Comparison of ENCODE assay signal across 9 mouse cellular contexts in genomic region chr9:21309150-21309741, GRCm38 (mm10). TPM values are rescaled to one million over a fixed set of nuclear protein-coding genes. Genes with fewer than 3 reads are reported as not detected.
DNase-seq lines count a peak whose midpoint lies in the region; ATAC-seq and TF ChIP-seq lines count a peak whose summit lies in the region.
"Had no signal": no experiment of that assay in that cellular context is flagged by ENCODE, and none has a peak within 500 bp of the region (broad histone marks: within the 10 kb centered on the region; RNA-seq: fewer than 3 reads in every experiment).

No protein-coding gene starts in this region.

- ATAC-seq in kidney, postnatal 0 days (replicated peaks; ENCODE audit: low FRiP score, low read depth): peak; percentile 74

- peak overlapping the region; percentile 37; the same call in 1 of the 2 replicates for H3K4me2 ChIP-seq in kidney, postnatal 0 days (ENCODE audit: low read length)
- H3K4me2 ChIP-seq: embryonic facial prominence, embryonic 15.5 days had no signal

- H3K27me3 ChIP-seq in testis, adult 2 months (ENCODE audit: control insufficient read depth, insufficient read depth, low read length): no peaks in the 10 kb centered on the region
- no peaks in the 10 kb centered on the region for H3K27me3 ChIP-seq in kidney, postnatal 0 days (ENCODE audit: insufficient read depth, low read length)
- no peaks in the 10 kb centered on the region for H3K27me3 ChIP-seq in splenic B cell, adult 2 months (ENCODE audit: control insufficient read depth, insufficient read depth, low read length, poor library complexity, severe bottlenecking)
- peaks cover 28% of the 10 kb centered on the region for H3K27me3 ChIP-seq in midbrain, embryonic 10.5 days (ENCODE audit: low read depth, poor library complexity, severe bottlenecking)

- no peaks in the 10 kb centered on the region for H3K9me3 ChIP-seq in kidney, postnatal 0 days (replicated peaks; ENCODE audit: low read length)
- H3K9me3 ChIP-seq in midbrain, embryonic 10.5 days (replicated peaks): no peaks in the 10 kb centered on the region
- H3K9me3 ChIP-seq: embryonic facial prominence, embryonic 15.5 days had no signal

- H3K4me3 ChIP-seq in testis, adult 2 months (ENCODE audit: control insufficient read depth, low read depth, low read length): peak overlapping the region; percentile 35
- no peak overlapping the region for H3K4me3 ChIP-seq in kidney, postnatal 0 days (replicated peaks; ENCODE audit: low read depth, low read length)
- H3K4me3 ChIP-seq in midbrain, embryonic 10.5 days: no peak overlapping the region
- H3K4me3 ChIP-seq: embryonic facial prominence, embryonic 15.5 days; left cerebral cortex, adult 2 months had no signal

- TF ChIP-seq CTCF in testis, adult 2 months (IDR thresholded peaks at IDR 0.05; ENCODE audit: control insufficient read depth, insufficient read depth, insufficient replicate concordance, low read depth, low read length): no peak
- no peak for TF ChIP-seq CTCF in kidney, postnatal 0 days (IDR thresholded peaks at IDR 0.05; ENCODE audit: low read depth)

- no peaks in the 10 kb centered on the region for H3K36me3 ChIP-seq in testis, adult 2 months (ENCODE audit: control insufficient read depth, insufficient read depth, low read length)
- no peaks in the 10 kb centered on the region for H3K36me3 ChIP-seq in kidney, postnatal 0 days (ENCODE audit: insufficient read depth, low read length)
- no peaks in the 10 kb centered on the region for H3K36me3 ChIP-seq in splenic B cell, adult 2 months (ENCODE audit: control insufficient read depth, insufficient read depth, low read length, poor library complexity, severe bottlenecking)
- no peaks in the 10 kb centered on the region for H3K36me3 ChIP-seq in midbrain, embryonic 10.5 days
- H3K36me3 ChIP-seq: embryonic facial prominence, embryonic 15.5 days had no signal

- TF ChIP-seq POLR2A in testis, adult 2 months (IDR thresholded peaks at IDR 0.05; ENCODE audit: control insufficient read depth, low read depth, low read length): no peak

- peaks cover 19% of the 10 kb centered on the region for H3K4me1 ChIP-seq in testis, adult 2 months (ENCODE audit: control insufficient read depth, insufficient read depth, low read length)
- no peaks in the 10 kb centered on the region for H3K4me1 ChIP-seq in kidney, postnatal 0 days (replicated peaks; ENCODE audit: insufficient read depth, low read length)
- H3K4me1 ChIP-seq in midbrain, embryonic 10.5 days: peaks cover 5% of the 10 kb centered on the region; the same call in 1 of the 2 replicates

- DNase-seq in testis, postnatal 10 days (ENCODE audit: low spot score): no peak
- peak; percentile 49 for DNase-seq in T-cell, adult 2 months (ENCODE audit: low spot score)
- no peak for DNase-seq in kidney, postnatal 0 days (ENCODE audit: low spot score)
- peak; percentile 94 for DNase-seq in splenic B cell, adult 2 months (ENCODE audit: low read depth, low spot score)
- no peak for DNase-seq in midbrain, embryonic 10.5 days (ENCODE audit: low spot score)
- no peak for DNase-seq in cerebellum, adult 9-11 months

- peak overlapping the region; percentile 55 for H3K27ac ChIP-seq in testis, adult 2 months (ENCODE audit: control insufficient read depth, insufficient read depth, low read depth, low read length)
- peak overlapping the region; percentile 36; the same call in 1 of the 2 replicates for H3K27ac ChIP-seq in kidney, postnatal 0 days
- H3K27ac ChIP-seq in midbrain, embryonic 10.5 days (replicated peaks): no peak overlapping the region
- H3K27ac ChIP-seq: embryonic facial prominence, embryonic 15.5 days; left cerebral cortex, adult 2 months had no signal

- no peak overlapping the region for H3K9ac ChIP-seq in kidney, postnatal 0 days (ENCODE audit: low read depth, low read length)
- H3K9ac ChIP-seq: embryonic facial prominence, embryonic 15.5 days had no signal

- WGBS in kidney, postnatal 0 days: 43% methylated on average over 15 of the region's 15 CpGs
- 74% methylated on average over 15 of the region's 15 CpGs for WGBS in midbrain, embryonic 10.5 days

RNA-seq across cellular contexts. Expression of gene Ap1m2, which starts 2.9 kb away (rescaled TPM):
- 3.0 and 3.8 TPM in 2 replicates for polyA plus RNA-seq in testis, adult 2 months (2012; rRNA removed)
- polyA plus RNA-seq in kidney, postnatal 0 days (2015; fragmentation: Nextera tagmentation; extraction: Ambion mirVana): 57.3 and 63.0 TPM in 2 replicates
- polyA plus RNA-seq in midbrain, embryonic 10.5 days (2016; fragmentation: Nextera tagmentation; extraction: Ambion mirVana): 1.1 and 2.9 TPM in 2 replicates

RNA-seq across cellular contexts. Expression of gene Slc44a2, which starts 11.3 kb away (rescaled TPM):
- polyA plus RNA-seq in testis, adult 2 months (2012; rRNA removed): 35.1 and 47.1 TPM in 2 replicates
- polyA plus RNA-seq in kidney, postnatal 0 days (2015; fragmentation: Nextera tagmentation; extraction: Ambion mirVana): 76.5 and 80.5 TPM in 2 replicates
- 65.8 and 72.2 TPM in 2 replicates for polyA plus RNA-seq in midbrain, embryonic 10.5 days (2016; fragmentation: Nextera tagmentation; extraction: Ambion mirVana)

RNA-seq across cellular contexts. Expression of gene Cdkn2d, which starts 18.0 kb away (rescaled TPM):
- 98.6 and 107 TPM in 2 replicates for polyA plus RNA-seq in testis, adult 2 months (2012; rRNA removed)
- polyA plus RNA-seq in kidney, postnatal 0 days (2015; fragmentation: Nextera tagmentation; extraction: Ambion mirVana): 31.4 and 37.8 TPM in 2 replicates
- polyA plus RNA-seq in midbrain, embryonic 10.5 days (2016; fragmentation: Nextera tagmentation; extraction: Ambion mirVana): 51.4 and 61.3 TPM in 2 replicates

RNA-seq across cellular contexts. Expression of gene Kri1, which starts 21.5 kb away (rescaled TPM):
- polyA plus RNA-seq in testis, adult 2 months (2012; rRNA removed): 35.0 and 36.9 TPM in 2 replicates
- polyA plus RNA-seq in kidney, postnatal 0 days (2015; fragmentation: Nextera tagmentation; extraction: Ambion mirVana): 8.7 and 10.6 TPM in 2 replicates
- polyA plus RNA-seq in midbrain, embryonic 10.5 days (2016; fragmentation: Nextera tagmentation; extraction: Ambion mirVana): 16.2 and 21.0 TPM in 2 replicates

RNA-seq across cellular contexts. Expression of gene Atg4d, which starts 44.2 kb away (rescaled TPM):
- 27.5 and 31.8 TPM in 2 replicates for polyA plus RNA-seq in testis, adult 2 months (2012; rRNA removed)
- 51.7 and 52.9 TPM in 2 replicates for polyA plus RNA-seq in kidney, postnatal 0 days (2015; fragmentation: Nextera tagmentation; extraction: Ambion mirVana)
- 48.6 and 49.9 TPM in 2 replicates for polyA plus RNA-seq in midbrain, embryonic 10.5 days (2016; fragmentation: Nextera tagmentation; extraction: Ambion mirVana)

Comparison
In these comparisons a context has a peak if more than half of its experiments do, and no peak if none do; other contexts are left out.
1. DNase-seq: peak in T-cell, adult 2 months (single experiment) and splenic B cell, adult 2 months (single experiment); none in testis, postnatal 10 days (single experiment), kidney, postnatal 0 days (single experiment), midbrain, embryonic 10.5 days (single experiment) and cerebellum, adult 9-11 months (single experiment).
2. RNA of gene Ap1m2, which starts 2.9 kb away (polyA plus RNA-seq): 57.3 to 63.0 TPM in kidney, postnatal 0 days; 3.0 to 3.8 TPM in testis, adult 2 months and 1.1 to 2.9 TPM in midbrain, embryonic 10.5 days; every median in the first group is over 10 times any median in the second.